Mouse (Mus musculus): ENCODE measurements around the gene Uap1l1.
"Not testable (repeated sequence)": the region's sequence is repeated elsewhere in the genome, so short reads cannot be mapped to it uniquely, and the experiment has no call there.

Uap1l1 gene

GRCm38 (mm10) chr2:25365091-25365761, at the start of gene Uap1l1:
Gene Uap1l1, minus strand, starts transcription at chr2:25365682.
- peak; percentile 73 for DNase-seq (ENCODE audit: low read depth)

- not testable (repeated sequence) for DNase-seq (ENCODE audit: low read depth)
These were observed 48.0 kb upstream of the Uap1l1 start for GRCm38 (mm10) chr2:25413436-25413835.

GRCm38 (mm10) chr2:25408908-25409307, 43.4 kb upstream of the Uap1l1 start:
- no peak for DNase-seq (ENCODE audit: low read depth)

DNA sequence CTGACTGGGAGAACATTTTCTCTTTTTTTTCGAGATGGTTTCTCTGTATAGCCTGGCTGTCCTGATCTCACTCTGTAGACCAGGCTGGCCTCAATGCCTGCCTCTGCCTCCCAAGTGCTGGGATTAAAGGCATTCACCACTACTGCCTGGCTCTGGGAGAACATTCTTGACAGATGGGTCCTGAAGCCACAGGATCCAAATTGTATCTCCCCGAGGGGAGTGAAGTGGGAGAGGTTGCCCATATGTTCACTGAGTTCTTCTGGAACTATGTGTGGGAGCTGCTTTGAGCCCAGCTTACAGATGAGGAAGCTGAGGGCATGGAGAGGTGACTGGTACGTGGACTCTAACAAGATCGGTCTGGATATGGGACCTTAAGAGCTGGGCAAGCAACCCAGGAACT, 38.5 kb upstream of the Uap1l1 start:
- DNase-seq (ENCODE audit: low read depth): no peak

DNA sequence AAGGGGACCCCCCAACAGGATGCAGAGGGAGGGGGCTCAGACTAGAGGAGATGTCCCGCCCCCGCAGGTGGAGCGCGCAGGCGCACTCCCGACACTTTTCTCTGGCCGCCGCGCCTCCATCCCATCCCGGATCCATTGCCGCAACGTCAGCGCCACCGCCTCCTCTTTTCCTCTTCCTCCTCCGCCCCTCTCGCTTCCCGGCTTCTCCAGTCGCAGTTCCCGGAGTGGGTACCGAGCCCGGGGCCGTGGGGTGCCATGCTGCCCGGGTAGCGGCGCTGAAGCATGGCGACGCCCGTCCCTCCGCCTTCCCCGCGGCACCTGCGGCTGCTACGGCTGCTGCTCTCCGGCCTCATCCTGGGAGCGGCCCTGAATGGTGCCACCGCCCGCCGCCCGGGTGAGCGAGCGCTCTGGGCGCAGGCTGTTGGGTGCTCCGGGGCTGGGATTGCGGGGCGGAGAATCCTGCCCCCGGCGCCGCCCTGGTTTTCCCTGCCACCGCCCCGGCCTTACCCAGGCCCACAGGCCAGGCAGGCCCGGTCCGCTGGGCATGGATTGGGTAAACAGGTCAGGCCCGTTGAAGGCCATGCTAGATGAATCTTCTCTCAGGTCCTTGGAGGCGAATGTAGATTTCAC, 37.6 kb upstream of the Uap1l1 start:
- peak; percentile 30 for DNase-seq (ENCODE audit: low read depth)

DNA sequence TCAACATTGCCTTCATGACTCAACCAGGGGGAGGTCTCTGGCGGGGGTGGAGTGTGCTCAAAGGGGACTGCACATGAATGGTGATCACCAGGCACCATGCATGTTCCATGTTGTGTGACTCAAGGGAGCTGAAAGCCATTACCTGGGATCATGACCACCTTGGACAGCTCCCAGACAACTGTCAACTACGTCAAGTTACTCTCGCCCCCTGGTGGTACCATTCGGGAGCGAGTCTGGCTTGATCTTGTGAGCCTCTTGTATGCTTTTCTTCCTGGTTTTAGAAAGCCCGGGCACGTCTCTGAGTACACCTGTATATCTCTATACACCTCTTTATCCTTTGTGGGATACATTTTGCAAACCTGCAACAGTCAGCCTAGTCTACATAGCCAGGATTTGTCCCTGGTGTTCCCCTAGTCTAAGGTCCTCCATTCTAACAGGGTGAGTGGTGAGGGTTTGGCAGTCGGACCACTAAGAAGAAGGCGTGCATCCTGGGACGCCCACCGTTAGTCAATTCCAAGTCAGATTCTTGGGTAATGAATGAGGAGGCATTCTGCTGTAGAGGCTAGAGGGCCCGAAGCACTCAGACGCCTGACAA, 37.0 kb upstream of the Uap1l1 start:
- DNase-seq (ENCODE audit: low read depth): peak; percentile 88

- peak; percentile 42 for DNase-seq (ENCODE audit: low read depth)
These were observed 35.3 kb upstream of the Uap1l1 start for GRCm38 (mm10) chr2:25400764-25401163.

DNA sequence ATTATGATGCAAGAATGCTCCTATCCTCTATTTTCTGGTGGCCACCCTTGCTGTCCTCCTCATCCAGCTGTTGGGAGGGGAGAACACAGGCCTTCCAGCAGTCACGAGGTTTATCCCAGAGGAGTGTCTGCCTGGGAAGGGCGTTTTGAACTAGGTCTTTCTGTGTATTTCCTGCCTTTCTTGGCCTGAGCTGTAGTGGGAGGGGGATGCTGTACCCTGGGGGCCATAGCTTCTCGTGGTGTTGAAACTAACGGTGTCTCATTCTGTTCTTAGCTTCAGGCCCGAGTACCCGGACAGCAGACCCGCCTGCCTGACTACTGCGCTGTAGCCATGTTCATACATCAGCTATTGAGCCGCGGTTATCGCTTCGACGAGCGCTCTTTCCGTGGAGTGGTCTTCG, 34.8 kb upstream of the Uap1l1 start:
- no peak for DNase-seq (ENCODE audit: low read depth)

DNA sequence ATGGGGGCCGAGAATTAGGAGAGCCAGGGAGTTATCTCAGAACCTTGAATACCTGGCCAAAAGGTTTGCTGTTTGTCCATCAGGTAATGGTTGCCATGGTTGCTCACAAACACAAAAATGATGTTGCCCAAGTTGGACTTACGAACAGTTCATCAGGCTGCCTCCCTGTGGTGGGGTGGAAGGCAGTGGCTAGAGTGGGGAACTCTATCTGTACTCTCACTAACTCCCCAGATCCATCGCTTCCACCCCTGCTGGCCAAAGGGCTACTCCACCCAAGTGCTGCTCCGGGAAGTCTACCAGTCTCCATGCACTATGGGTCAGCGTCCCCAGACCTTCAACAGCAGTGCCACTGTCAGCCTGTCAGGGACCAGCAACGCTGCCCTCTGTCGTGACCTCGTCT, 33.6 kb upstream of the Uap1l1 start, which contains the start of gene Npdc1:
Npdc1 (plus strand) TSS at position 301 of the 400 bp plus-strand sequence.
- DNase-seq (ENCODE audit: low read depth): no peak

GRCm38 (mm10) chr2:25398065-25398464, 32.6 kb upstream of the Uap1l1 start:
- DNase-seq (ENCODE audit: low read depth): no peak

GRCm38 (mm10) chr2:25397010-25397409, 31.5 kb upstream of the Uap1l1 start:
- DNase-seq (ENCODE audit: low read depth): no peak

DNA sequence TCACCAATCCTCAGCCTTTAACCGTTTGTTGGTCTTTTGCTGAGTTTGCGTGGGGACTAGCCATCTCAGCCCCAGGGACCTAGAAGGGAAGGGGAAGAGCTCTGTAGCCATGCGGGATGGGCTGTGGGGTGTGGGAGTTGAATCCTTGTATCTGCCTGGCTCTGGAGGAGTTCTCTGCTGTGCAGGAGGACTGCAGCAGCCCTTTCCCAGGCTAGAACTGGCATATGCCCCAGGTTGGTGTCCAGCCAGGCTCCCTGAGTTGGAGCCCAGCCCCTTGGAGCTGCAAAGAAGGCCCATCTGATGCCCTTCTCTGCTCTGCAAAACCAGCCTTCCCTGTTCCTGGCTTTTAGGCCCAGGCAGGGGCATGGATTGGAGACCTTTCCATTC, 31.1 kb upstream of the Uap1l1 start:
- DNase-seq (ENCODE audit: low read depth): no peak

- no peak for DNase-seq (ENCODE audit: low read depth)
These were observed 30.5 kb upstream of the Uap1l1 start, which contains the start of gene Entpd2 for GRCm38 (mm10) chr2:25395721-25396596. Gene Entpd2, plus strand, starts transcription at chr2:25395874.

DNA sequence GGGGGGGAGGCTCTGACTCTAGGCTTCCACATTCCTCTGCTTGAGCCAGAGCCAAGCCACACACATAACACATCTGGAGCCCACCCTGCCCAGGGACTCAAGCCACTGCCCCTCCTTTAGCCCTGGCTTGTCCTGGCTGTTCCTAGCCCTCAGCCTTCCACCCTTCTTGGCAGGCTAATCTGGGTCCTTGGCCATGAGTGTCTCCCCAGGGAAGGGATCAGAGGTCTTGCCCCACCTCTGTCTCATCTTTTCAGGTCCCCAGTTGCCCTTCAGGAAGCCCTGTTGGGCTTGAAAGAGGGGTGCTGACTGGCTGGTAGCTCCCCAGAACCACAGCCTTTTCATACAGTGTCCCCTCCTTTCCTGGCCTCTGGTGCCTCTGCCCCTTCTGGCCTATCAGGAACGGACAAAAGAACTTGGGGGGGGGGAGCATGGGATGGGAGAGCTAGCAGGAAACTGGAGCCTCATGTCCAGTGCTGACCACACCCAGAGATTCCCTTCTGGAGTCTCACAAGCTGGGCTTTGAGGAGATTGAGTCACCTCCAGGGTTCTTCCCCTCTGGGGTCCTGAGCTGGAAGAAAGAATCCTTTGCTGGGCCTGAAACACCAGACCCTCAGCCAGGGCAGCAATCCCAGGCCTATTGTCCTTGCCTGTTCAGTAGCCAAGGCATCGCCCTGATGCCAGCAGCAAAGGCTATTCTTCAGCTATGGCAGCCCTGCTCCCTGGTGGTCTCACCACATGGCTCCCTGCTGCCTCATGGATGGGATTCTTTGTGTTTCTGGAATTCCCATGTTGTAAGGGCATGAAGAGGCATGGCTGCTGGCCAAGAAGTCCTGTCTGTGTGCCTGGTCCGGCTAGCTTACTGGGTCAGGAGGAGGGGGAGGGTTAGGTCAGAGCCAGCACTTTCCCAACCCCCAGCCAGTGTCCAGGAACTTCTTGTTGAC, 29.1 kb upstream of the Uap1l1 start:
- DNase-seq (ENCODE audit: low read depth): no peak

- DNase-seq (ENCODE audit: low read depth): no peak
These were observed 25.8 kb upstream of the Uap1l1 start for GRCm38 (mm10) chr2:25391266-25391665.

DNA sequence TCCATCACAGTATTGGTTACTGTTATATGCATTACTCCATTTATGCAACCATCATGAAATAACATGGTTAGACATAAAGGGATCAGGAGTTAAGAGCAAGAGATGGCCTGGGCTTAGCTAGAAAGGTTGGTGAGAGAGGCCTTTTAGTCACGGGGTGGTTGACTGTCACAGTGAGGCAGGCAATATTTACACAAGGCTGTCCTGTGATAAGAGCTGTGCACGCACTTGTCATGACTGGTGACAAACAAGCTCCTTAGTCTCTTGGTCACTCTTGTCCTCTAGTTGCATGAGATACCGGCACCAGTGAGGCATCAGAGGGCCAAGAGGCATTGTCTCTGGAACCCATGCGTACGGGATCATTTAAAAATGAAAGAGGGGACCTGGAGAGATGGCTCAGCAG, 19.0 kb upstream of the Uap1l1 start:
- DNase-seq (ENCODE audit: low read depth): no peak

DNA sequence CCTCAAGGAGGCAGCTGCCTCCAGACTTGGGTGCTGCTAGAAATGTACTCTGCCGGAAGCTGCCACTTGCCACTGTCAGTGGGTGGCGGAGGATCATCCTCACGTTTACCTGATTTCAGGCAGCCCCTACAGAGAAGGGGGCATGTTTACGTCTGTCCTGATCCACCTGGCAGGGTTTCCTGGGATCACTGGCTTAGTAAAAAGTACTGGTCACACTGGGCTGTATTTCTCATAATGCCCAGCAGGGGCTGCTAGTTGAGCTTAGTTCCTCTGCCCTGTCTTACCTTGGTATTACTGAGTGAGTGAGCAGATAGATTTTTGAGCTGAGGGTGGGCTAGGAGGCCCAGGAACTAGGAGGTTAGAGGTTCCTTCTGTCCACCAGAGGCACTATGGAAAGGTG, 11.1 kb upstream of the Uap1l1 start:
- peak; percentile 70 for DNase-seq (ENCODE audit: low read depth)

- no peak for DNase-seq (ENCODE audit: low read depth)
These were observed 7.9 kb upstream of the Uap1l1 start for GRCm38 (mm10) chr2:25373431-25373830.

- peak; percentile 26 for DNase-seq (ENCODE audit: low read depth)
These were observed 7.3 kb upstream of the Uap1l1 start for GRCm38 (mm10) chr2:25372644-25373391.

Data from naive thymus-derived CD4-positive, alpha-beta T cell, adult 2 months (primary cell).